Mouse (Mus musculus): Measurements from ENCODE around the gene G530012D18Rik. TPM values are rescaled to one million over a fixed set of nuclear protein-coding genes. Genes with fewer than 3 reads are reported as not detected.
"Not testable (repeated sequence)": the region's sequence is repeated elsewhere in the genome, so short reads cannot be mapped to it uniquely, and the experiment has no call there.

G530012D18Rik gene
- polyA plus RNA-seq (2012; rRNA removed): not detected in 2 replicates
- polyA plus RNA-seq (2014; fragmentation: Nextera tagmentation; extraction: Ambion mirVana): 0.56 TPM in 1 of 2 replicates, not detected in the other

DNA sequence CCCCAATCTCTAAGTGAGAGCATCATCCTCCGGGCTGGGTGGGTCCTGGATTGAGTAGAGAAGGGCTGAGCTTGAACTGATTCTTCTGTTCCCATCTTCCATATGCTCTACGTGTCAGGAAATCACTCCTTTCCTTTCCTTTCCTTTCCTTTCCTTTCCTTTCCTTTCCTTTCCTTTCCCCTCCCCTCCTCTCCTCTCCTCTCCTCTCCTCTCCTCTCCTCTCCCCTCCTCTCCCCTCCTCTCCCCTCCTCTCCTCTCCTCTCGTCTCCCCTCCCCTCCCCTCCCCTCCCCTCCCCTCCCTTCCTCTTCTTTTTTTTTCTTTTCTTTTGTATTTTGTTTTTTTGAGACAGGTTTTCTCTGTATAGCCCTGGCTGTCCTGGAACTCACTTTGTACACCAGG is at the start of gene G530012D18Rik:
G530012D18Rik (plus strand) TSS at position 301 of the 400 bp plus-strand sequence.
- H3K27me3 ChIP-seq (ENCODE audit: control insufficient read depth, insufficient read depth, low read length); ATAC-seq (ENCODE audit: insufficient read depth); H3K9ac ChIP-seq (replicated peaks); DNase-seq (ENCODE audit: low read depth in 3 of 3, low spot score in 3 of 3); H3K9me3 ChIP-seq (ENCODE audit: control insufficient read depth, low read length); H3K4me3 ChIP-seq (ENCODE audit: insufficient read depth in 1 of 2, low read depth in 2 of 2, low read length in 2 of 2); H3K4me2 ChIP-seq (ENCODE audit: low read depth); H3K27ac ChIP-seq; H3K36me3 ChIP-seq (replicated peaks; ENCODE audit: control insufficient read depth, insufficient read depth, low read depth); H3K4me1 ChIP-seq (replicated peaks; ENCODE audit: control insufficient read depth in 2 of 2, insufficient read depth in 2 of 2, low read length in 1 of 2): not testable (repeated sequence)
- WGBS (ENCODE audit: insufficient replicate concordance): 55% methylated on average over 2 of the region's 3 CpGs

GRCm38 (mm10) chr1:85526401-85526800 is 49.1 kb upstream of the G530012D18Rik start:
- H3K36me3 ChIP-seq (replicated peaks; ENCODE audit: control insufficient read depth, insufficient read depth, low read depth); H3K27ac ChIP-seq; DNase-seq (ENCODE audit: low read depth in 3 of 3, low spot score in 3 of 3); H3K4me2 ChIP-seq (ENCODE audit: low read depth); ATAC-seq (ENCODE audit: insufficient read depth); H3K4me3 ChIP-seq (ENCODE audit: insufficient read depth in 1 of 2, low read depth in 2 of 2, low read length in 2 of 2); H3K27me3 ChIP-seq (ENCODE audit: control insufficient read depth, insufficient read depth, low read length); H3K9me3 ChIP-seq (ENCODE audit: control insufficient read depth, low read length); H3K4me1 ChIP-seq (replicated peaks; ENCODE audit: control insufficient read depth in 2 of 2, insufficient read depth in 2 of 2, low read length in 1 of 2); H3K9ac ChIP-seq (replicated peaks): not testable (repeated sequence)
- 48% methylated on average over 3 of the region's 3 CpGs for WGBS (ENCODE audit: insufficient replicate concordance)

GRCm38 (mm10) chr1:85528451-85529110 is 46.9 kb upstream of the G530012D18Rik start:
- H3K4me1 ChIP-seq (replicated peaks; ENCODE audit: control insufficient read depth in 2 of 2, insufficient read depth in 2 of 2, low read length in 1 of 2); H3K9me3 ChIP-seq (ENCODE audit: control insufficient read depth, low read length); H3K36me3 ChIP-seq (replicated peaks; ENCODE audit: control insufficient read depth, insufficient read depth, low read depth); H3K27me3 ChIP-seq (ENCODE audit: control insufficient read depth, insufficient read depth, low read length); H3K4me3 ChIP-seq (ENCODE audit: insufficient read depth in 1 of 2, low read depth in 2 of 2, low read length in 2 of 2); H3K27ac ChIP-seq; H3K9ac ChIP-seq (replicated peaks); H3K4me2 ChIP-seq (ENCODE audit: low read depth); ATAC-seq (ENCODE audit: insufficient read depth); DNase-seq (ENCODE audit: low read depth in 3 of 3, low spot score in 3 of 3): not testable (repeated sequence)
- WGBS (ENCODE audit: insufficient replicate concordance): 59% methylated on average over 13 of the region's 15 CpGs

GRCm38 (mm10) chr1:85543818-85544217 is 31.7 kb upstream of the G530012D18Rik start:
- not testable (repeated sequence) for H3K4me2 ChIP-seq (ENCODE audit: low read depth); H3K4me1 ChIP-seq (replicated peaks; ENCODE audit: control insufficient read depth in 2 of 2, insufficient read depth in 2 of 2, low read length in 1 of 2); ATAC-seq (ENCODE audit: insufficient read depth); H3K4me3 ChIP-seq (ENCODE audit: insufficient read depth in 1 of 2, low read depth in 2 of 2, low read length in 2 of 2); H3K9me3 ChIP-seq (ENCODE audit: control insufficient read depth, low read length); H3K36me3 ChIP-seq (replicated peaks; ENCODE audit: control insufficient read depth, insufficient read depth, low read depth); H3K9ac ChIP-seq (replicated peaks); DNase-seq (ENCODE audit: low read depth in 3 of 3, low spot score in 3 of 3); H3K27me3 ChIP-seq (ENCODE audit: control insufficient read depth, insufficient read depth, low read length); H3K27ac ChIP-seq
- WGBS (ENCODE audit: insufficient replicate concordance): 59% methylated on average over 3 of the region's 4 CpGs

GRCm38 (mm10) chr1:85546442-85546841 is 29.0 kb upstream of the G530012D18Rik start:
- not testable (repeated sequence) for H3K36me3 ChIP-seq (replicated peaks; ENCODE audit: control insufficient read depth, insufficient read depth, low read depth); H3K27me3 ChIP-seq (ENCODE audit: control insufficient read depth, insufficient read depth, low read length); H3K4me3 ChIP-seq (ENCODE audit: insufficient read depth in 1 of 2, low read depth in 2 of 2, low read length in 2 of 2); ATAC-seq (ENCODE audit: insufficient read depth); H3K4me1 ChIP-seq (replicated peaks; ENCODE audit: control insufficient read depth in 2 of 2, insufficient read depth in 2 of 2, low read length in 1 of 2); DNase-seq (ENCODE audit: low read depth in 3 of 3, low spot score in 3 of 3); H3K4me2 ChIP-seq (ENCODE audit: low read depth); H3K9me3 ChIP-seq (ENCODE audit: control insufficient read depth, low read length); H3K27ac ChIP-seq; H3K9ac ChIP-seq (replicated peaks)

DNA sequence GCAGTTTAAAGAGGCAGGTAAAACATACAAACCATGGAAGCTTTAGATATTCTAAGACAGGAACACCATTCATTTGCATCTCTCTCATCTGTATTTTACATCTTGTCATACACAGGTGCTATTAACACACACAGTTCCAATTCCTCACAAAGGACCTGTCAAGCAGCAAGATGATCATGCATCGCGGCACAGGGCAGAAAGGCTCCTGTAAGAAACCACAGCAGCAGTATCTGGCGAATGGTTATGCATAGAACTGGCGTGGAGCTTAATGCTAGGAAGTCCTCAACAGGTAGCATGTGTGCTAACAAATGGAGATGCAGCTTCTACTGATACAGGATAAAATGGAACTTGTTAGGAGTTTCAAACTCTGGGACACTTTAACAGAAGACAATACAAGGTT is 20.2 kb upstream of the G530012D18Rik start:
- 72% methylated on average over 4 of the region's 4 CpGs for WGBS (ENCODE audit: insufficient replicate concordance)
- not testable (repeated sequence) for H3K4me3 ChIP-seq (ENCODE audit: insufficient read depth in 1 of 2, low read depth in 2 of 2, low read length in 2 of 2); ATAC-seq (ENCODE audit: insufficient read depth); H3K27ac ChIP-seq; H3K9me3 ChIP-seq (ENCODE audit: control insufficient read depth, low read length); H3K4me1 ChIP-seq (replicated peaks; ENCODE audit: control insufficient read depth in 2 of 2, insufficient read depth in 2 of 2, low read length in 1 of 2); H3K4me2 ChIP-seq (ENCODE audit: low read depth); DNase-seq (ENCODE audit: low read depth in 3 of 3, low spot score in 3 of 3); H3K36me3 ChIP-seq (replicated peaks; ENCODE audit: control insufficient read depth, insufficient read depth, low read depth); H3K9ac ChIP-seq (replicated peaks); H3K27me3 ChIP-seq (ENCODE audit: control insufficient read depth, insufficient read depth, low read length)

- H3K27ac ChIP-seq; H3K4me1 ChIP-seq (replicated peaks; ENCODE audit: control insufficient read depth in 2 of 2, insufficient read depth in 2 of 2, low read length in 1 of 2); H3K36me3 ChIP-seq (replicated peaks; ENCODE audit: control insufficient read depth, insufficient read depth, low read depth); ATAC-seq (ENCODE audit: insufficient read depth); H3K4me2 ChIP-seq (ENCODE audit: low read depth); H3K4me3 ChIP-seq (ENCODE audit: insufficient read depth in 1 of 2, low read depth in 2 of 2, low read length in 2 of 2); H3K9ac ChIP-seq (replicated peaks); H3K9me3 ChIP-seq (ENCODE audit: control insufficient read depth, low read length); H3K27me3 ChIP-seq (ENCODE audit: control insufficient read depth, insufficient read depth, low read length); DNase-seq (ENCODE audit: low read depth in 3 of 3, low spot score in 3 of 3): not testable (repeated sequence)
- WGBS (ENCODE audit: insufficient replicate concordance): 53% methylated on average over 4 of the region's 4 CpGs
These were observed 1.9 kb upstream of the G530012D18Rik start for GRCm38 (mm10) chr1:85573554-85573953.

DNA sequence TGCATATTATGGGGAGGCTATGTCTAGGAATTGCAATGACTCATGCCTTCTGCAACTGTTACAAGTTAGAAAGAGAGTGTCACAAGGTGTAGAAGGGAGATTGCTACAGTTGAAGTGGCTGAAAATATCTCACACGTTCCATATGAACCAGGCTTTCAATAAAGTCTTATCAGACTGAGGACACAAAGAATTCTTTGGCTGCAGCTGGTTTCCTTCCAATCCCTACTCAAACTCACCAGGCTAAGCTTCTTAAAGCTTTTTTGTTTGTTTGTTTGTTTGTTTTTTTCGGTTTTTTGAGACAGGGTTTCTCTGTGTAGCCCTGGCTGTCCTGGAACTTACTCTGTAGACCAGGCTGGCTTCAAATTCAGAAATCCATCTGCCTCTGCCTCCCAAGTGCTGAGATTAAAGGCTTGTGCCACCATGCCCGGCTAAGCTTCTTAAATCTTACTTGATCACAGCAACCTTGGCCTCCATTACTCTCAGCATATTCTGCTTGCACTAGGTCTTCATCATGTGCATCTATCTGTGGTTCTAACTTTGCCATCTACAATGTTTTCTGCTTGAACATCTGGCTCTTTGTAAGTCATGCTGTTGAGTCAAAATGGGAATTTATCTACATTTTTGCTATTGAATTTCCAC is 3.0 kb downstream of the G530012D18Rik start:
- H3K4me3 ChIP-seq (ENCODE audit: insufficient read depth in 1 of 2, low read depth in 2 of 2, low read length in 2 of 2); H3K4me2 ChIP-seq (ENCODE audit: low read depth); H3K9ac ChIP-seq (replicated peaks); H3K27ac ChIP-seq; ATAC-seq (ENCODE audit: insufficient read depth); DNase-seq (ENCODE audit: low read depth in 3 of 3, low spot score in 3 of 3); H3K27me3 ChIP-seq (ENCODE audit: control insufficient read depth, insufficient read depth, low read length); H3K9me3 ChIP-seq (ENCODE audit: control insufficient read depth, low read length); H3K4me1 ChIP-seq (replicated peaks; ENCODE audit: control insufficient read depth in 2 of 2, insufficient read depth in 2 of 2, low read length in 1 of 2); H3K36me3 ChIP-seq (replicated peaks; ENCODE audit: control insufficient read depth, insufficient read depth, low read depth): not testable (repeated sequence)
- WGBS (ENCODE audit: insufficient replicate concordance): 24% methylated on average over 3 of the region's 3 CpGs

Data from liver, embryonic 14.5 days (tissue).